In genomic region chr8:72259862-72260261, GRCm38 (mm10) we compare ENCODE assay signal across 27 mouse cellular contexts. TPM values are rescaled to one million over a fixed set of nuclear protein-coding genes. Genes with fewer than 3 reads are reported as not detected.
DNase-seq lines count a peak whose midpoint lies in the region; ATAC-seq and TF ChIP-seq lines count a peak whose summit lies in the region.
"Had no signal": no experiment of that assay in that cellular context is flagged by ENCODE, and none has a peak within 500 bp of the region (broad histone marks: within the 10 kb centered on the region; RNA-seq: fewer than 3 reads in every experiment).

No protein-coding gene starts in this region.

- no peak overlapping the region for H3K9ac ChIP-seq in heart, postnatal 0 days (replicated peaks; ENCODE audit: low read depth, low read length)
- H3K9ac ChIP-seq in heart, embryonic 11.5 days (ENCODE audit: low read depth, low read length): no peak overlapping the region
- no peak overlapping the region for H3K9ac ChIP-seq in liver, embryonic 16.5 days (ENCODE audit: low read depth, low read length)
- no peak overlapping the region for H3K9ac ChIP-seq in liver, embryonic 12.5 days
- H3K9ac ChIP-seq: embryonic facial prominence, embryonic 12.5 days; forebrain, embryonic 13.5 days; forebrain, embryonic 15.5 days had no signal

- no peak for TF ChIP-seq CTCF in gastrocnemius, adult 2 months (IDR thresholded peaks at IDR 0.05)
- no peak for TF ChIP-seq CTCF in heart, postnatal 0 days (IDR thresholded peaks at IDR 0.05; ENCODE audit: low read depth)

- TF ChIP-seq EP300 in heart, postnatal 0 days (IDR thresholded peaks at IDR 0.05; ENCODE audit: low read depth): no peak

- H3K27ac ChIP-seq in gastrocnemius, adult 2 months: peak overlapping the region; percentile 74; the same call in 1 of the 2 replicates
- 0 out of 2 replicates have a peak overlapping the region, but pooled peaks have one; percentile 80 for H3K27ac ChIP-seq in heart, postnatal 0 days (ENCODE audit: low read depth)
- no peak overlapping the region for H3K27ac ChIP-seq in heart, embryonic 11.5 days (ENCODE audit: low read depth, low read length)
- H3K27ac ChIP-seq in liver, embryonic 16.5 days (ENCODE audit: low read length): no peak overlapping the region
- no peak overlapping the region for H3K27ac ChIP-seq in liver, embryonic 12.5 days
- H3K27ac ChIP-seq: embryonic facial prominence, embryonic 10.5 days; embryonic facial prominence, embryonic 12.5 days; forebrain, embryonic 13.5 days; forebrain, embryonic 15.5 days had no signal

- H3K9me3 ChIP-seq in heart, postnatal 0 days (replicated peaks; ENCODE audit: control insufficient read depth, low read length): no peaks in the 10 kb centered on the region
- H3K9me3 ChIP-seq in heart, embryonic 11.5 days (replicated peaks; ENCODE audit: control insufficient read depth, low read length): no peaks in the 10 kb centered on the region
- H3K9me3 ChIP-seq in liver, embryonic 16.5 days (replicated peaks; ENCODE audit: control insufficient read depth, low read length): no peaks in the 10 kb centered on the region
- no peaks in the 10 kb centered on the region for H3K9me3 ChIP-seq in liver, embryonic 12.5 days (replicated peaks)
- H3K9me3 ChIP-seq: embryonic facial prominence, embryonic 10.5 days; embryonic facial prominence, embryonic 12.5 days; forebrain, embryonic 13.5 days; forebrain, embryonic 15.5 days; G1E had no signal

- peaks cover 11% of the 10 kb centered on the region for H3K4me1 ChIP-seq in heart, postnatal 0 days (ENCODE audit: control insufficient read depth, insufficient read depth)
- peaks cover 3% of the 10 kb centered on the region; the same call in 1 of the 2 replicates for H3K4me1 ChIP-seq in heart, embryonic 11.5 days (ENCODE audit: control insufficient read depth, insufficient read depth, low read length)
- H3K4me1 ChIP-seq in liver, embryonic 16.5 days (ENCODE audit: control insufficient read depth, low read depth, low read length): no peaks in the 10 kb centered on the region
- H3K4me1 ChIP-seq in liver, embryonic 12.5 days: no peaks in the 10 kb centered on the region
- H3K4me1 ChIP-seq: forebrain, embryonic 13.5 days; forebrain, embryonic 15.5 days had no signal

- no peak overlapping the region for H3K4me2 ChIP-seq in heart, postnatal 0 days (ENCODE audit: low read depth, low read length)
- H3K4me2 ChIP-seq in heart, embryonic 11.5 days: no peak overlapping the region
- H3K4me2 ChIP-seq in liver, embryonic 16.5 days (ENCODE audit: low read depth, low read length): no peak overlapping the region
- H3K4me2 ChIP-seq in liver, embryonic 12.5 days: no peak overlapping the region
- H3K4me2 ChIP-seq: embryonic facial prominence, embryonic 12.5 days; forebrain, embryonic 13.5 days; forebrain, embryonic 15.5 days had no signal

- H3K36me3 ChIP-seq in heart, postnatal 0 days (replicated peaks; ENCODE audit: control insufficient read depth, insufficient read depth, low read length): peaks cover 16% of the 10 kb centered on the region; the same call in 1 of the 2 replicates
- no peaks in the 10 kb centered on the region for H3K36me3 ChIP-seq in heart, embryonic 11.5 days (ENCODE audit: control insufficient read depth, insufficient read depth, low read length)
- no peaks in the 10 kb centered on the region for H3K36me3 ChIP-seq in liver, embryonic 16.5 days (ENCODE audit: control insufficient read depth, insufficient read depth)
- peaks cover 19% of the 10 kb centered on the region for H3K36me3 ChIP-seq in liver, embryonic 12.5 days
- H3K36me3 ChIP-seq: forebrain, embryonic 15.5 days had no signal

- intact Hi-C loops in gastrocnemius, adult 2 months (cut with DNase I): no loop called here

- H3K4me3 ChIP-seq in gastrocnemius, adult 2 months: no peak overlapping the region
- no peak overlapping the region for H3K4me3 ChIP-seq in heart, postnatal 0 days (ENCODE audit: low read depth, low read length)
- H3K4me3 ChIP-seq in heart, embryonic 11.5 days (ENCODE audit: low read depth, low read length): no peak overlapping the region
- H3K4me3 ChIP-seq in liver, embryonic 16.5 days (ENCODE audit: low read depth, low read length): no peak overlapping the region
- H3K4me3 ChIP-seq in liver, embryonic 12.5 days: no peak overlapping the region
- H3K4me3 ChIP-seq: embryonic facial prominence, embryonic 10.5 days; embryonic facial prominence, embryonic 12.5 days; forebrain, embryonic 13.5 days; forebrain, embryonic 15.5 days had no signal

- no peak for ATAC-seq in heart, postnatal 0 days (ENCODE audit: insufficient read depth, low read depth)
- no peak for ATAC-seq in heart, embryonic 11.5 days (replicated peaks; ENCODE audit: insufficient number of reproducible peaks, low FRiP score, low TSS enrichment)
- ATAC-seq in liver, embryonic 16.5 days (ENCODE audit: low read depth): 0 out of 2 replicates have a peak, but pooled peaks have one; percentile 28
- no peak for ATAC-seq in liver, embryonic 12.5 days
- ATAC-seq: forebrain, embryonic 13.5 days; forebrain, embryonic 15.5 days; Patski had no signal

- no peak for DNase-seq in gastrocnemius, adult 2 months
- DNase-seq in gastrocnemius, postnatal 25 days: no peak
- DNase-seq in heart, postnatal 0 days (ENCODE audit: low spot score): no peak
- DNase-seq: adrenal gland, adult 8-10 months; adrenal gland, postnatal 14 days; adrenal gland, postnatal 36 days; cerebellum, adult 11-12 months; cerebellum, adult 2 months; cerebellum, adult 9-10 months; cerebellum, postnatal 10 days; cerebellum, postnatal 25 days had no signal

- no peaks in the 10 kb centered on the region for H3K27me3 ChIP-seq in heart, postnatal 0 days (ENCODE audit: control insufficient read depth, insufficient read depth, low read length)
- no peaks in the 10 kb centered on the region for H3K27me3 ChIP-seq in heart, embryonic 11.5 days (ENCODE audit: control insufficient read depth, insufficient read depth, low read length)
- no peaks in the 10 kb centered on the region for H3K27me3 ChIP-seq in liver, embryonic 16.5 days (ENCODE audit: control insufficient read depth, insufficient read depth, low read depth, low read length)
- H3K27me3 ChIP-seq in liver, embryonic 12.5 days (replicated peaks): no peaks in the 10 kb centered on the region
- H3K27me3 ChIP-seq: CH12.LX; embryonic facial prominence, embryonic 12.5 days; forebrain, embryonic 13.5 days; forebrain, embryonic 15.5 days; Patski had no signal

- 71% methylated on average over 2 of the region's 2 CpGs for WGBS in heart, postnatal 0 days
- WGBS in heart, embryonic 11.5 days (ENCODE audit: insufficient replicate concordance): 79% methylated on average over 2 of the region's 2 CpGs
- 58% methylated on average over 2 of the region's 2 CpGs for WGBS in liver, embryonic 16.5 days (ENCODE audit: insufficient replicate concordance)
- WGBS in liver, embryonic 12.5 days (ENCODE audit: insufficient replicate concordance): 40% methylated on average over 2 of the region's 2 CpGs

RNA-seq across cellular contexts. Expression of gene Ap1m1, which starts 20.0 kb away (rescaled TPM):
- total RNA-seq in gastrocnemius, adult 2 months (2021): 10 to 100 TPM; 25.8 to 26.0 TPM
- 10 to 100 TPM; 21.0 to 22.2 TPM for total RNA-seq in gastrocnemius, postnatal 25 days (2021)
- 36.1 and 46.5 TPM in 2 replicates for total RNA-seq in heart, postnatal 0 days (2014; rRNA removed; ENCODE audit: low replicate concordance)
- 82.8 and 83.4 TPM in 2 replicates for polyA plus RNA-seq in heart, postnatal 0 days (2015; fragmentation: Nextera tagmentation; extraction: Ambion mirVana)
- 110 and 112 TPM in 2 replicates for polyA plus RNA-seq in heart, embryonic 11.5 days (2014; fragmentation: Nextera tagmentation; extraction: Ambion mirVana)
- 53.6 and 54.3 TPM in 2 replicates for polyA plus RNA-seq in liver, embryonic 16.5 days (2015; fragmentation: Nextera tagmentation; extraction: Ambion mirVana)
- 80.9 and 85.0 TPM in 2 replicates for polyA plus RNA-seq in liver, embryonic 12.5 days (2016; fragmentation: Nextera tagmentation; extraction: Ambion mirVana)

RNA-seq across cellular contexts. Expression of gene Fam32a, which starts 40.3 kb away (rescaled TPM):
- 1 to 10 TPM; 7.8 to 9.5 TPM for total RNA-seq in gastrocnemius, adult 2 months (2021)
- 10 to 100 TPM in 1 of 2 experiments, 1 to 10 TPM in 1; 8.8 to 11.9 TPM for total RNA-seq in gastrocnemius, postnatal 25 days (2021)
- total RNA-seq in heart, postnatal 0 days (2014; rRNA removed; ENCODE audit: low replicate concordance): 30.1 and 45.4 TPM in 2 replicates
- 32.0 and 37.1 TPM in 2 replicates for polyA plus RNA-seq in heart, postnatal 0 days (2015; fragmentation: Nextera tagmentation; extraction: Ambion mirVana)
- polyA plus RNA-seq in heart, embryonic 11.5 days (2014; fragmentation: Nextera tagmentation; extraction: Ambion mirVana): 44.7 and 45.1 TPM in 2 replicates
- polyA plus RNA-seq in liver, embryonic 16.5 days (2015; fragmentation: Nextera tagmentation; extraction: Ambion mirVana): 32.5 and 32.9 TPM in 2 replicates
- polyA plus RNA-seq in liver, embryonic 12.5 days (2016; fragmentation: Nextera tagmentation; extraction: Ambion mirVana): 42.7 and 43.0 TPM in 2 replicates

RNA-seq across cellular contexts. Expression of gene Gm10282, which starts 45.2 kb away (rescaled TPM):
- 1 to 10 TPM; 2.8 to 4.8 TPM for total RNA-seq in gastrocnemius, adult 2 months (2021)
- 1 to 10 TPM; 2.0 to 3.7 TPM for total RNA-seq in gastrocnemius, postnatal 25 days (2021)
- 0.15 and 3.0 TPM in 2 replicates for total RNA-seq in heart, postnatal 0 days (2014; rRNA removed; ENCODE audit: low replicate concordance)
- polyA plus RNA-seq in heart, postnatal 0 days (2015; fragmentation: Nextera tagmentation; extraction: Ambion mirVana): 8.4 and 10.0 TPM in 2 replicates
- 22.5 and 25.2 TPM in 2 replicates for polyA plus RNA-seq in heart, embryonic 11.5 days (2014; fragmentation: Nextera tagmentation; extraction: Ambion mirVana)
- polyA plus RNA-seq in liver, embryonic 16.5 days (2015; fragmentation: Nextera tagmentation; extraction: Ambion mirVana): 5.8 and 6.0 TPM in 2 replicates
- polyA plus RNA-seq in liver, embryonic 12.5 days (2016; fragmentation: Nextera tagmentation; extraction: Ambion mirVana): 10.1 and 10.3 TPM in 2 replicates

RNA-seq across cellular contexts. Expression of gene Gm11034, which starts 46.4 kb away (rescaled TPM):
- total RNA-seq in gastrocnemius, adult 2 months (2021): not detected
- not detected for total RNA-seq in gastrocnemius, postnatal 25 days (2021)
- total RNA-seq in heart, postnatal 0 days (2014; rRNA removed; ENCODE audit: low replicate concordance): not detected in 2 replicates
- not detected in 2 replicates for polyA plus RNA-seq in heart, postnatal 0 days (2015; fragmentation: Nextera tagmentation; extraction: Ambion mirVana)
- polyA plus RNA-seq in heart, embryonic 11.5 days (2014; fragmentation: Nextera tagmentation; extraction: Ambion mirVana): not detected in 2 replicates
- polyA plus RNA-seq in liver, embryonic 16.5 days (2015; fragmentation: Nextera tagmentation; extraction: Ambion mirVana): not detected in 2 replicates
- not detected in 2 replicates for polyA plus RNA-seq in liver, embryonic 12.5 days (2016; fragmentation: Nextera tagmentation; extraction: Ambion mirVana)
- total RNA-seq: adrenal gland, adult 18-20 months; adrenal gland, adult 8-10 months; adrenal gland, postnatal 14 days; adrenal gland, postnatal 36 days; CH12.LX; G1E had no signal
- polyA plus RNA-seq: activated CD4-positive, CD25-positive, alpha-beta regulatory T cell, adult 4 months; CD4-positive, CD25-positive, alpha-beta regulatory T cell, adult 4 months; cerebellum, adult 2 months; cortical plate, adult 2 months; embryonic facial prominence, embryonic 10.5 days; embryonic facial prominence, embryonic 12.5 days; embryonic facial prominence, embryonic 14.5 days; forebrain, embryonic 11.5 days; forebrain, embryonic 13.5 days; forebrain, embryonic 15.5 days; G1E; Patski had no signal

RNA-seq across cellular contexts. Expression of gene Cib3, which starts 47.2 kb away (rescaled TPM):
- not detected for total RNA-seq in gastrocnemius, adult 2 months (2021)
- not detected for total RNA-seq in gastrocnemius, postnatal 25 days (2021)
- not detected in 2 replicates for total RNA-seq in heart, postnatal 0 days (2014; rRNA removed; ENCODE audit: low replicate concordance)
- polyA plus RNA-seq in heart, postnatal 0 days (2015; fragmentation: Nextera tagmentation; extraction: Ambion mirVana): not detected in 2 replicates
- polyA plus RNA-seq in heart, embryonic 11.5 days (2014; fragmentation: Nextera tagmentation; extraction: Ambion mirVana): not detected in 2 replicates
- polyA plus RNA-seq in liver, embryonic 16.5 days (2015; fragmentation: Nextera tagmentation; extraction: Ambion mirVana): not detected in 2 replicates
- not detected in 2 replicates for polyA plus RNA-seq in liver, embryonic 12.5 days (2016; fragmentation: Nextera tagmentation; extraction: Ambion mirVana)
- total RNA-seq: adrenal gland, adult 18-20 months; adrenal gland, postnatal 14 days; CH12.LX; G1E had no signal
- polyA plus RNA-seq: cerebellum, adult 2 months; cortical plate, adult 2 months; embryonic facial prominence, embryonic 10.5 days; embryonic facial prominence, embryonic 12.5 days; embryonic facial prominence, embryonic 14.5 days; forebrain, embryonic 11.5 days; forebrain, embryonic 13.5 days; forebrain, embryonic 15.5 days; G1E; Patski had no signal

Comparison
In these comparisons a context has a peak if more than half of its experiments do, and no peak if none do; other contexts are left out.
1. H3K27ac ChIP-seq: peak in gastrocnemius, adult 2 months (single experiment) and heart, postnatal 0 days (single experiment); none in heart, embryonic 11.5 days (single experiment), liver, embryonic 16.5 days (single experiment) and liver, embryonic 12.5 days (single experiment).